ENCODE assay signal across 14 mouse cellular contexts in the genomic region with DNA sequence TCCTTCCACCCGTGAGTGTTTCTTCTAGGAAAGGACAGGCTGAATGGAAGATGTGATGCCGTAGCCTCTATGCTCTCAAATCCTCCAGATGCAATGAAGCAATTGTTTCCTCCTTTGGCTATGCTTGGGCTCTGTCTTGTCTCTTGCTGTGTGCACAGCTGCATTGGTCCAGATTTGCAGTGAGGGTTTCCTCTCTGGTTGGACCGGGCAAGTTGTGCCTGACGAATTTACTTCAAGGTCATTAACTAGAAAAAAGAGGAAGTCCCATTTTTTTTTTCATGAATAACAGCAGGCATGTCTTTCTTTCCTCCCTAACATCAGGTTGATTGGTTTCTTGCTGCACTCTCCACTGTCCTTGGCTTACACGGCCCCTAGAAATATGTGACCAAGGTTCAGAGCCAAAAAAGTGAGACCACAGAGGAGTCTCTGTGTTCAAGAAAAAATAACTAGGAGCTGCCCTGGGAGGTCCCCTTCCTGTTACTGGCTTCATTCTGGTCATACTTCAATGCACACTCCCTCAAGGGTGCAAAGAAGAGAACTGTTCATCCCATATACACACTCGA.
DNase-seq lines count a peak whose midpoint lies in the region; ATAC-seq lines count a peak whose summit lies in the region.
"Had no signal": no experiment of that assay in that cellular context is flagged by ENCODE, and none has a peak within 500 bp of the region (broad histone marks: within the 10 kb centered on the region; RNA-seq: fewer than 3 reads in every experiment).

No protein-coding gene starts in this region.

- no peaks in the 10 kb centered on the region for H3K9me3 ChIP-seq in hindbrain, embryonic 13.5 days
- H3K9me3 ChIP-seq in hindbrain, embryonic 14.5 days (ENCODE audit: control insufficient read depth, low read length) = no peaks in the 10 kb centered on the region
- no peaks in the 10 kb centered on the region for H3K9me3 ChIP-seq in midbrain, embryonic 14.5 days (ENCODE audit: control insufficient read depth, low read length)
- no peaks in the 10 kb centered on the region for H3K9me3 ChIP-seq in midbrain, embryonic 15.5 days
- H3K9me3 ChIP-seq: forebrain, embryonic 12.5 days had no signal

- no peaks in the 10 kb centered on the region for H3K27me3 ChIP-seq in hindbrain, embryonic 13.5 days
- no peaks in the 10 kb centered on the region for H3K27me3 ChIP-seq in hindbrain, embryonic 14.5 days (ENCODE audit: control insufficient read depth, insufficient read depth, low read length)
- H3K27me3 ChIP-seq in midbrain, embryonic 14.5 days (ENCODE audit: control insufficient read depth, insufficient read depth, low read length) = no peaks in the 10 kb centered on the region
- no peaks in the 10 kb centered on the region for H3K27me3 ChIP-seq in midbrain, embryonic 15.5 days (replicated peaks)
- H3K27me3 ChIP-seq: forebrain, embryonic 12.5 days had no signal

- 32% methylated on average over 6 of the region's 6 CpGs for WGBS in hindbrain, embryonic 13.5 days
- 29% methylated on average over 6 of the region's 6 CpGs for WGBS in hindbrain, embryonic 14.5 days
- WGBS in midbrain, embryonic 14.5 days = 39% methylated on average over 6 of the region's 6 CpGs
- 48% methylated on average over 6 of the region's 6 CpGs for WGBS in midbrain, embryonic 15.5 days

- DNase-seq in hindbrain, embryonic 14.5 days (ENCODE audit: low spot score) = no peak
- DNase-seq in midbrain, embryonic 14.5 days = no peak
- DNase-seq in layer of hippocampus, adult 9-10 months (ENCODE audit: low spot score) = no peak
- no peak for DNase-seq in thymus, adult 18-20 months
- DNase-seq: adrenal gland, postnatal 25 days; cerebellum, adult 2 months; gastrocnemius, postnatal 10 days had no signal

- no peak overlapping the region for H3K4me2 ChIP-seq in hindbrain, embryonic 13.5 days
- no peak overlapping the region for H3K4me2 ChIP-seq in hindbrain, embryonic 14.5 days (replicated peaks)
- H3K4me2 ChIP-seq in midbrain, embryonic 14.5 days (ENCODE audit: low read length) = no peak overlapping the region
- no peak overlapping the region for H3K4me2 ChIP-seq in midbrain, embryonic 15.5 days
- H3K4me2 ChIP-seq: forebrain, embryonic 12.5 days had no signal

- peak overlapping the region; percentile 52 for H3K27ac ChIP-seq in hindbrain, embryonic 13.5 days
- no peak overlapping the region for H3K27ac ChIP-seq in hindbrain, embryonic 14.5 days
- 0 out of 2 replicates have a peak overlapping the region, but pooled peaks have one; percentile 8 for H3K27ac ChIP-seq in midbrain, embryonic 14.5 days (replicated peaks; ENCODE audit: low read depth, low read length)
- no peak overlapping the region for H3K27ac ChIP-seq in midbrain, embryonic 15.5 days
- H3K27ac ChIP-seq: forebrain, embryonic 12.5 days; layer of hippocampus, adult 2 months had no signal

- H3K36me3 ChIP-seq in hindbrain, embryonic 13.5 days = no peaks in the 10 kb centered on the region
- H3K36me3 ChIP-seq in hindbrain, embryonic 14.5 days (replicated peaks; ENCODE audit: control insufficient read depth, insufficient read depth) = no peaks in the 10 kb centered on the region
- H3K36me3 ChIP-seq in midbrain, embryonic 14.5 days (ENCODE audit: control insufficient read depth, insufficient read depth, low read length) = no peaks in the 10 kb centered on the region
- H3K36me3 ChIP-seq in midbrain, embryonic 15.5 days (replicated peaks) = no peaks in the 10 kb centered on the region
- H3K36me3 ChIP-seq: forebrain, embryonic 12.5 days had no signal

- H3K4me1 ChIP-seq in hindbrain, embryonic 13.5 days (replicated peaks) = peaks cover 12% of the 10 kb centered on the region; the same call in 1 of the 2 replicates
- no peaks in the 10 kb centered on the region for H3K4me1 ChIP-seq in hindbrain, embryonic 14.5 days (replicated peaks; ENCODE audit: control insufficient read depth, insufficient read depth, low read length)
- no peaks in the 10 kb centered on the region for H3K4me1 ChIP-seq in midbrain, embryonic 14.5 days (ENCODE audit: control insufficient read depth, insufficient read depth, low read length)
- no peaks in the 10 kb centered on the region for H3K4me1 ChIP-seq in midbrain, embryonic 15.5 days
- H3K4me1 ChIP-seq: forebrain, embryonic 12.5 days had no signal

- H3K4me3 ChIP-seq in hindbrain, embryonic 13.5 days = no peak overlapping the region
- no peak overlapping the region for H3K4me3 ChIP-seq in hindbrain, embryonic 14.5 days (replicated peaks; ENCODE audit: low read length)
- H3K4me3 ChIP-seq in midbrain, embryonic 14.5 days (replicated peaks; ENCODE audit: low read depth, low read length) = no peak overlapping the region
- no peak overlapping the region for H3K4me3 ChIP-seq in midbrain, embryonic 15.5 days
- H3K4me3 ChIP-seq: forebrain, embryonic 12.5 days; layer of hippocampus, adult 2 months had no signal

- no peak for ATAC-seq in hindbrain, embryonic 13.5 days (ENCODE audit: low FRiP score)
- no peak for ATAC-seq in hindbrain, embryonic 14.5 days (ENCODE audit: low FRiP score)
- ATAC-seq in midbrain, embryonic 14.5 days (ENCODE audit: low FRiP score, low TSS enrichment) = no peak
- ATAC-seq in midbrain, embryonic 15.5 days (replicated peaks) = no peak
- ATAC-seq in hematopoietic stem cell, adult 5-6 weeks (replicated peaks in 1 of 2; ENCODE audit: insufficient read depth in 1 of 2, low FRiP score in 2 of 2, low TSS enrichment in 1 of 2, low read depth in 1 of 2, poor library complexity in 2 of 2, severe bottlenecking in 2 of 2) = peak; percentile 60 to 82; a peak in 3 of 4 replicates
- ATAC-seq in neutrophil, adult 5-6 weeks (ENCODE audit: extremely low read depth, insufficient number of reproducible peaks, low FRiP score, poor library complexity, severe bottlenecking) = peak; percentile 59; the same call in 1 of the 2 replicates
- ATAC-seq: CD4-positive, CD25-positive, alpha-beta regulatory T cell, adult 4 months had no signal

- no peak overlapping the region for H3K9ac ChIP-seq in hindbrain, embryonic 13.5 days
- H3K9ac ChIP-seq in hindbrain, embryonic 14.5 days = no peak overlapping the region
- H3K9ac ChIP-seq in midbrain, embryonic 14.5 days (replicated peaks; ENCODE audit: low read length) = no peak overlapping the region
- H3K9ac ChIP-seq in midbrain, embryonic 15.5 days = no peak overlapping the region
- H3K9ac ChIP-seq: forebrain, embryonic 12.5 days had no signal

Comparison
In these comparisons a context has a peak if more than half of its experiments do, and no peak if none do; other contexts are left out.
1. H3K27ac ChIP-seq: peak in hindbrain, embryonic 13.5 days (single experiment) and midbrain, embryonic 14.5 days (single experiment); none in hindbrain, embryonic 14.5 days (single experiment) and midbrain, embryonic 15.5 days (single experiment).
2. ATAC-seq: peak in hematopoietic stem cell, adult 5-6 weeks (2 of 2) and neutrophil, adult 5-6 weeks (single experiment); none in hindbrain, embryonic 13.5 days (single experiment), hindbrain, embryonic 14.5 days (single experiment), midbrain, embryonic 14.5 days (single experiment) and midbrain, embryonic 15.5 days (single experiment).